Comparison of ENCODE assay signal across 8 mouse cellular contexts in genomic region chr12:108265831-108266619, GRCm38 (mm10). TPM values are rescaled to one million over a fixed set of nuclear protein-coding genes. Genes with fewer than 3 reads are reported as not detected.
A peak's percentile ranks its signal among the peaks of the same experiment; 100 is the strongest.
DNase-seq lines count a peak whose midpoint lies in the region; ATAC-seq and TF ChIP-seq lines count a peak whose summit lies in the region.

No protein-coding gene starts in this region.

- TF ChIP-seq CTCF in C2C12 (IDR thresholded peaks at IDR 0.05; ENCODE audit: control insufficient read depth, insufficient read depth, insufficient read length), result no peak
- TF ChIP-seq CTCF in G1E (IDR thresholded peaks at IDR 0.05; ENCODE audit: low read depth, low read length), result no peak

- H3K4me1 ChIP-seq in G1E (ENCODE audit: insufficient read depth, low read depth, low read length), result no peaks in the 10 kb centered on the region
- H3K4me1 ChIP-seq in forebrain, embryonic 14.5 days (ENCODE audit: control insufficient read depth, insufficient read depth, low read length), result peaks cover 36% of the 10 kb centered on the region
- H3K4me1 ChIP-seq in hindbrain, embryonic 16.5 days (ENCODE audit: control insufficient read depth, insufficient read depth, low read depth, low read length), result peaks cover 69% of the 10 kb centered on the region

- no peaks in the 10 kb centered on the region for H3K79me2 ChIP-seq in C2C12 (ENCODE audit: control insufficient read depth, insufficient read depth)

- H3K36me3 ChIP-seq in C2C12 (ENCODE audit: control insufficient read depth, insufficient read depth) (no peaks in the 10 kb centered on the region), G1E (replicated peaks) (no peaks in the 10 kb centered on the region)
- H3K36me3 ChIP-seq in forebrain, embryonic 14.5 days (ENCODE audit: control insufficient read depth, insufficient read depth, low read length), result no peaks in the 10 kb centered on the region
- no peaks in the 10 kb centered on the region for H3K36me3 ChIP-seq in hindbrain, embryonic 16.5 days (ENCODE audit: control insufficient read depth, insufficient read depth, low read length)

- peaks cover 95% of the 10 kb centered on the region for H3K9me3 ChIP-seq in G1E (replicated peaks)
- H3K9me3 ChIP-seq in forebrain, embryonic 14.5 days (replicated peaks; ENCODE audit: control insufficient read depth, low read length), result no peaks in the 10 kb centered on the region
- no peaks in the 10 kb centered on the region for H3K9me3 ChIP-seq in hindbrain, embryonic 16.5 days (ENCODE audit: control insufficient read depth, low read length)

- peak overlapping the region; percentile 47 for H3K4me2 ChIP-seq in forebrain, embryonic 14.5 days (ENCODE audit: low read length)
- peak overlapping the region; percentile 49 for H3K4me2 ChIP-seq in hindbrain, embryonic 16.5 days (ENCODE audit: low read length)

- H3K27ac ChIP-seq in forebrain, embryonic 14.5 days (ENCODE audit: low read depth, low read length), result peak overlapping the region; percentile 76
- peak overlapping the region; percentile 61 for H3K27ac ChIP-seq in hindbrain, embryonic 16.5 days (ENCODE audit: low read depth, low read length)

- no peak for ATAC-seq in G1E (ENCODE audit: extremely low read depth, insufficient number of reproducible peaks, low FRiP score, poor library complexity, severe bottlenecking)
- peak; percentile 87 for ATAC-seq in forebrain, embryonic 14.5 days
- peak; percentile 61 for ATAC-seq in hindbrain, embryonic 16.5 days

- peak overlapping the region; percentile 62 for H3K9ac ChIP-seq in forebrain, embryonic 14.5 days (ENCODE audit: low read length)
- peak overlapping the region; percentile 60 for H3K9ac ChIP-seq in hindbrain, embryonic 16.5 days (ENCODE audit: low read depth, low read length)

- H3K4me3 ChIP-seq in C2C12 (ENCODE audit: insufficient read depth, poor library complexity, severe bottlenecking), result no peak overlapping the region
- peak overlapping the region; percentile 1; the same call in 1 of the 2 replicates for H3K4me3 ChIP-seq in G1E (ENCODE audit: low read depth, low read length)
- H3K4me3 ChIP-seq in forebrain, embryonic 14.5 days (ENCODE audit: low read depth, low read length), result no peak overlapping the region
- H3K4me3 ChIP-seq in hindbrain, embryonic 16.5 days (ENCODE audit: low read length), result peak overlapping the region; percentile 23; the same call in 1 of the 2 replicates

- 5% methylated on average over 27 of the region's 27 CpGs for WGBS in forebrain, embryonic 14.5 days
- WGBS in hindbrain, embryonic 16.5 days, result 12% methylated on average over 27 of the region's 27 CpGs

- no peak overlapping the region for H3ac ChIP-seq in C2C12 (ENCODE audit: control insufficient read depth, insufficient read length, low read depth)

- no peaks in the 10 kb centered on the region for H3K27me3 ChIP-seq in C2C12 (ENCODE audit: control insufficient read depth, insufficient read depth, insufficient read length)
- H3K27me3 ChIP-seq in G1E (ENCODE audit: insufficient read depth, low read length), result no peaks in the 10 kb centered on the region
- H3K27me3 ChIP-seq in forebrain, embryonic 14.5 days (replicated peaks; ENCODE audit: control insufficient read depth, insufficient read depth, low read length), result no peaks in the 10 kb centered on the region
- H3K27me3 ChIP-seq in hindbrain, embryonic 16.5 days (replicated peaks; ENCODE audit: control insufficient read depth, insufficient read depth, low read length), result no peaks in the 10 kb centered on the region

- DNase-seq in G1E (ENCODE audit: low spot score), result no peak
- DNase-seq in forebrain, embryonic 14.5 days (ENCODE audit: low spot score), result peak; percentile 84
- peak; percentile 47 for DNase-seq in lung, postnatal 14 days
- DNase-seq in right cerebral cortex, postnatal 25 days, result peak; percentile 38
- DNase-seq in urinary bladder, postnatal 14 days (ENCODE audit: low spot score), result no peak
- no peak for DNase-seq in adrenal gland, adult 18-20 months (ENCODE audit: low spot score in 2 of 2)

- H3K79me3 ChIP-seq in C2C12 (ENCODE audit: low read depth), result peaks cover 1% of the 10 kb centered on the region

TF ChIP-seq in C2C12, 6 proteins besides CTCF, POLR2A, EP300 and RAD21:
- TF ChIP-seq MYOD1 (IDR thresholded peaks at IDR 0.05; ENCODE audit: control insufficient read depth, insufficient read length, low read depth), result peak; percentile 87
- no peak for TF ChIP-seq CEBPB (IDR thresholded peaks at IDR 0.05; ENCODE audit: low read depth)

RNA-seq across cellular contexts. Expression of gene Ccdc85c, which starts 9.2 kb away (rescaled TPM):
- polyA plus RNA-seq in C2C12 (2012; fragmentation: generic; extraction: Trizol) (7.0 TPM), G1E (2012) (not detected in 2 replicates)
- total RNA-seq in G1E (2014; fragmentation: Nextera tagmentation) (not detected in 2 replicates), G1E (2017) (0.05 TPM in 1 of 2 replicates, not detected in the other)
- polyA plus RNA-seq in forebrain, embryonic 14.5 days (2014; fragmentation: Nextera tagmentation; extraction: Ambion mirVana), result 13.6 and 14.5 TPM in 2 replicates
- polyA plus RNA-seq in hindbrain, embryonic 16.5 days (2015; fragmentation: Nextera tagmentation; extraction: Ambion mirVana), result 7.5 and 10.2 TPM in 2 replicates
- total RNA-seq in adrenal gland, adult 18-20 months (2021), result 10 to 100 TPM; 21.3 to 22.9 TPM

RNA-seq across cellular contexts. Expression of gene Hhipl1, which starts 40.0 kb away (rescaled TPM):
- polyA plus RNA-seq in C2C12 (2012; fragmentation: generic; extraction: Trizol) (1.6 TPM), G1E (2012) (not detected in 2 replicates)
- total RNA-seq in G1E (2014; fragmentation: Nextera tagmentation) (not detected in 2 replicates), G1E (2017) (0.05 and 0.06 TPM in 2 replicates)
- 1.0 and 1.4 TPM in 2 replicates for polyA plus RNA-seq in forebrain, embryonic 14.5 days (2014; fragmentation: Nextera tagmentation; extraction: Ambion mirVana)
- 2.6 and 2.9 TPM in 2 replicates for polyA plus RNA-seq in hindbrain, embryonic 16.5 days (2015; fragmentation: Nextera tagmentation; extraction: Ambion mirVana)
- 1 to 10 TPM in 1 of 2 experiments, under 1 TPM in 1; 0.89 to 1.4 TPM for total RNA-seq in adrenal gland, adult 18-20 months (2021)

Comparison
In these comparisons a context has a peak if more than half of its experiments do, and no peak if none do; other contexts are left out.
1. H3K4me3 ChIP-seq: peak in G1E (single experiment) and hindbrain, embryonic 16.5 days (single experiment); none in C2C12 (single experiment) and forebrain, embryonic 14.5 days (single experiment).
2. DNase-seq: peak in forebrain, embryonic 14.5 days (single experiment), lung, postnatal 14 days (single experiment) and right cerebral cortex, postnatal 25 days (single experiment); none in G1E (single experiment), urinary bladder, postnatal 14 days (single experiment) and adrenal gland, adult 18-20 months (0 of 2).